Mouse (Mus musculus) embryonic facial prominence, embryonic 11.5 days (tissue): ENCODE measurements around the gene Atoh8. TPM values are rescaled to one million over a fixed set of nuclear protein-coding genes. Genes with fewer than 3 reads are reported as not detected.

Source experiments
- ATAC-seq: fragments of 200-750 bp; cut with Nextera tagmentation; replicated peaks from 2 replicates; pipeline ENCODE4 v1.8.0; 2017; ENCODE audit warnings: low read depth; ENCODE audit not compliant: insufficient number of reproducible peaks, low FRiP score, low TSS enrichment
- DNase-seq: peaks from one replicate; pipeline ENCODE4 v3.0.0-alpha.2; 2015; ENCODE audit warnings: low spot score
- H3K27ac ChIP-seq: fragments of 300-500 bp; sonication (generic); replicated peaks from 2 replicates; pipeline ENCODE4 v1.5.1; 2014; ENCODE audit warnings: mild to moderate bottlenecking, low read depth, low read length, control low read depth
- H3K27me3 ChIP-seq: fragments of 300-500 bp; sonication (generic); 2 replicates; pipeline ENCODE4 v1.6.1; 2014; ENCODE audit warnings: mild to moderate bottlenecking, low read length, moderate library complexity, mixed read lengths; ENCODE audit not compliant: control insufficient read depth, insufficient read depth
- H3K36me3 ChIP-seq: fragments of 300-500 bp; sonication (generic); replicated peaks from 2 replicates; pipeline ENCODE4 v1.6.1; 2014; ENCODE audit warnings: low read depth, mild to moderate bottlenecking, low read length, moderate library complexity, mixed read lengths; ENCODE audit not compliant: control insufficient read depth, insufficient read depth
- H3K4me1 ChIP-seq: fragments of 300-500 bp; sonication (generic); 2 replicates; pipeline ENCODE4 v1.6.1; 2014; ENCODE audit warnings: low read length, mixed read lengths; ENCODE audit not compliant: control insufficient read depth, insufficient read depth
- H3K4me2 ChIP-seq: fragments of 300-500 bp; sonication (generic); 2 replicates; pipeline ENCODE4 v1.6.1; 2014; ENCODE audit warnings: low read depth, mild to moderate bottlenecking, control low read depth, low read length, moderate library complexity
- H3K4me3 ChIP-seq: fragments of 300-500 bp; sonication (generic); 2 replicates; pipeline ENCODE4 v1.5.1; 2014; ENCODE audit warnings: low read depth, low read length, control low read depth
- H3K9ac ChIP-seq: fragments of 300-500 bp; sonication (generic); replicated peaks from 2 replicates; pipeline ENCODE4 v1.6.1; 2014; ENCODE audit warnings: mild to moderate bottlenecking, control low read depth, low read length
- H3K9me3 ChIP-seq: fragments of 300-500 bp; sonication (generic); replicated peaks from 2 replicates; pipeline ENCODE4 v1.6.1; 2016; ENCODE audit warnings: mild to moderate bottlenecking, low read length, inconsistent platforms, mixed read lengths; ENCODE audit not compliant: control insufficient read depth
- WGBS: fragments of 180-500 bp; shearing (Covaris S2); extraction: QIAGEN DNeasy Blood & Tissue Kit; methylation state at CpG from one replicate; pipeline ENCODE4 v1.1.7; 2014; 5-methylcytosine and 5-hydroxymethylcytosine counted together
- polyA plus RNA-seq: library from polyadenylated mRNA; unstranded; fragments of >200 nt; fragmentation: Nextera tagmentation; extraction: Ambion mirVana; gene quantifications from 2 replicates; pipeline ENCODE4 v1.2.1, GENCODE M21; 2014

The Atoh8 gene
- polyA plus RNA-seq, 1 experiment from 2014 or later: 11.3 TPM

DNA sequence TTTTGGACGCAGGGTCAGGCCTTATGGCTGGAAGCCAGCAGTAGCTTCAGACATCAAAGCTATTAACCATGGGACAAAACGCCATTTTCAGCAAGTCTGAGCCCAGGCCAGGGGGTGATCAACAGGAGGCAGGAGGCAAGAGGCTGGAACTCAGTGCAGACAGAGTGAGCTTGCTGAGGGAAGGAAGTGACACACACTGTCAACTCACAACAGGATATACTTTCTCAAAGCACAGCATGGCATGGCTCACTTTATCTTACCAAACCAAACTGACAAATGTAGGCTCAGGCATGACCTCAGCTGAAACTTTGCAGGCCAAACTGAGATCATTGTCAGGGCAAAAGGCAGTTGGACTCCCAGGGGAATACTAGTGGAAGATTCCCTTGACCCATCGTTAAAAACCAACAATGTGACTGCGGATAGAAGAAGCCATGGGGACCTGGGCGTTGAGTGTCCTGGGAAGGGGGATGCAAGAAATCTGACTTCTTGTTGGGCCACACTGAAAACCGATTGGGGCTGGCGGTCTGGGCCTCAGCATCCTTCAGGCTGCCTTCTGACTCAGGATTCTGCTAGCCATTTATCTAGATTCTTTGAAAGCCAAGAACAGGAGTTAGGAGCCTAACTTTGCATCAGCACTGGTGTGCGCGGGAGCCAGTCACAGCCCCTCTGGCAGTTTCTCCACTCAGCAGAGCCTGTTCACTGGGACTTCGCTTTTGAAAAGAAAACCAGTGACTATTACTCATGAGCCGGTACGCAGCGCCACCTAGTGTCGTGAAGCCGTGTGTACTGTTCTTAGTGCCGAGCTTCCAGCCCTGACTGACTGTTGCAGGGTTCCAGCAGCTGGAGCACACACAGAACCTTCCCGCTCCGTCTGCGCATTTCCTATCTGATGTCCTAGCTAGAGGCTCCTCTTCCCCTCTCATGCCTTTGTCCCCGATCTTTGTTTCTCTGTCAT is 70.8 kb downstream of the Atoh8 start:
- WGBS: 22% methylated on average over 20 of the region's 20 CpGs
- no peak overlapping the region for H3K4me2 ChIP-seq
- no peak overlapping the region for H3K4me3 ChIP-seq
- H3K9ac ChIP-seq: no peak overlapping the region
- H3K36me3 ChIP-seq: no peaks in the 10 kb centered on the region
- no peaks in the 10 kb centered on the region for H3K4me1 ChIP-seq
- no peak overlapping the region for H3K27ac ChIP-seq
- no peaks in the 10 kb centered on the region for H3K9me3 ChIP-seq
- ATAC-seq: peak; percentile 81
- H3K27me3 ChIP-seq: no peaks in the 10 kb centered on the region
- peak; percentile 95 for DNase-seq

DNA sequence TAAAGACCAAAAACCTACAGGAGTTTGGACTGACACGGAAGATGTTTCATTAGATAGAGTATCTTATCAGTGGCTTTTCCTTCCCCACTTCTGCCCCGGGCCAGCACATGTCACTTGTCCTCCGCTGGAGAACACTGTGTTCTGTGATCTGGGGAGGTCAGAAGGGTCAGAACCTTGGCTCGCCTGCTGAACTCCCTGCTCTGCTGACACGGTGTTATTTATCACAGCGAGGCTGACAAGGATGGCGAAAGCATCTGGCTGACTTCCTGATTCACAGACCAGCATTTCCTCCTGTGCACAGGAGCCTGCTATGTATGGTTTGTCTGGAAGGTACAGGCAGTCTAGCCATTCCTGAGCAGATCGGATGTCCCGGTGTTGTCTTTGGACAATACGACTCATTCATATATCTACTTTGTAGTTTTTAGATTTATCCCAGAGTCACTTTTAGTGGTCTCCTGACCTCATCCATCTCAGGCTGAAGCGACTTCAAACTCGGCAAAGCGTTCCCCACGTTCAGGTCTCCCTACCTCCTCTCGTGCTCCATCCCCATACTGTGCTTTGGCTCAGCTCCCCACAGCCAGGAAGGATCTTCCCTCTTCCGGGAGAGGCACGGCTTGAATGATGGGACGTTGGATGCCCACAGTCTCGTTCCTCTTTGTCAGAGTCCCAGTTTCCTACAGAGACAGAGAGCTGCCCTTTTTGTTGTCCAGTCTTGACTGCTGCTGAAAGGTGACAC is 73.1 kb downstream of the Atoh8 start:
- Histone ChIP-seq H3K9me3 (no peaks in the 10 kb centered on the region), H3K9ac (no peak overlapping the region), H3K27ac (no peak overlapping the region), H3K36me3 (no peaks in the 10 kb centered on the region), H3K4me3 (no peak overlapping the region), H3K4me1 (no peaks in the 10 kb centered on the region), H3K4me2 (no peak overlapping the region), H3K27me3 (no peaks in the 10 kb centered on the region)
- peak; percentile 16 for DNase-seq
- WGBS: 26% methylated on average over 19 of the region's 19 CpGs
- no peak for ATAC-seq

DNA sequence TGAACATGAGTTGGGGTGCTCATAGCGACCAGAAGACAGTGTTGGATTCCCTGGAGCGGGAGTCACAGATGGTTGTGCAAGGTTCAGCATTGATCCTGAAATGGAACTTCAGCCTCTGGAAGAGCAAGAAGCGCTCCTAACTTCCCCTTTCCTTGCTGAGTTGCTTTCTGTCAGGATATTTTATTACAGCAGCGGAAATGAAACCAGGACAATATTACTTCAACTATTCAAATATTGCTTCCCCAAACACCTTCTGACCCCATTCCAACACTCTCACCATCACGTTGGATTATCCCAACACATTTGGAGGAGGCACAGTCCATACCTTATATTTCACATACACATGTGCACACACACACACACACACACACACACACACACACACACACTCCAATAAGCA is 73.6 kb downstream of the Atoh8 start:
- no peaks in the 10 kb centered on the region for H3K9me3 ChIP-seq
- no peak overlapping the region for H3K4me3 ChIP-seq
- DNase-seq (no peak), ATAC-seq (no peak)
- H3K4me2 ChIP-seq: no peak overlapping the region
- 75% methylated on average over 5 of the region's 5 CpGs for WGBS
- H3K27ac ChIP-seq: no peak overlapping the region
- no peak overlapping the region for H3K9ac ChIP-seq
- no peaks in the 10 kb centered on the region for H3K36me3 ChIP-seq
- no peaks in the 10 kb centered on the region for H3K4me1 ChIP-seq
- no peaks in the 10 kb centered on the region for H3K27me3 ChIP-seq

DNA sequence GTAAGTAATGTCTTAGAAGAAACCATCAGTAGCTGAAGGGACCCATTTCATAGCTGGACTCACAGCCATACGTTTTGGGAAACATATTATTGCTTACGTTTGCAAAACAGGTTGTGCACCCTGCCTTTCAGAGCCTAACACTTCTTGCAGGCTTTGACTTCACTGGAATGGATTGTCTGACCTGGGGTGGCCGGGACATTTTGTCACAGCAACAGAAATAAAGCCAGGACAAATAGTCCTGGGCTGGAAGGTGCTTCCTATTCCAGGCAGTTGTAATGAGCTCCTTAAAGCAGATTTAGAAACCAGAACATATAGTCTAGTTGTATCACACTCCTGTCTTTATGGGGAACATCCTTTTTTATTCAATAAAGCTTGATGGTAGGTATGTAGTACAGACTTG is 74.4 kb downstream of the Atoh8 start:
- H3K4me2 ChIP-seq: no peak overlapping the region
- H3K9ac ChIP-seq: no peak overlapping the region
- no peaks in the 10 kb centered on the region for H3K4me1 ChIP-seq
- no peak for DNase-seq
- no peak overlapping the region for H3K27ac ChIP-seq
- no peak overlapping the region for H3K4me3 ChIP-seq
- ATAC-seq: no peak
- 81% methylated on average over 3 of the region's 3 CpGs for WGBS
- no peaks in the 10 kb centered on the region for H3K9me3 ChIP-seq
- H3K36me3 ChIP-seq: no peaks in the 10 kb centered on the region
- H3K27me3 ChIP-seq: no peaks in the 10 kb centered on the region

GRCm38 (mm10) chr6:72159861-72160395 is 75.4 kb downstream of the Atoh8 start:
- Histone ChIP-seq H3K27ac (no peak overlapping the region), H3K36me3 (no peaks in the 10 kb centered on the region), H3K4me1 (no peaks in the 10 kb centered on the region), H3K9ac (no peak overlapping the region), H3K4me3 (no peak overlapping the region), H3K4me2 (no peak overlapping the region), H3K9me3 (no peaks in the 10 kb centered on the region), H3K27me3 (no peaks in the 10 kb centered on the region)
- DNase-seq: no peak
- no peak for ATAC-seq
- WGBS: 77% methylated on average over 10 of the region's 10 CpGs

DNA sequence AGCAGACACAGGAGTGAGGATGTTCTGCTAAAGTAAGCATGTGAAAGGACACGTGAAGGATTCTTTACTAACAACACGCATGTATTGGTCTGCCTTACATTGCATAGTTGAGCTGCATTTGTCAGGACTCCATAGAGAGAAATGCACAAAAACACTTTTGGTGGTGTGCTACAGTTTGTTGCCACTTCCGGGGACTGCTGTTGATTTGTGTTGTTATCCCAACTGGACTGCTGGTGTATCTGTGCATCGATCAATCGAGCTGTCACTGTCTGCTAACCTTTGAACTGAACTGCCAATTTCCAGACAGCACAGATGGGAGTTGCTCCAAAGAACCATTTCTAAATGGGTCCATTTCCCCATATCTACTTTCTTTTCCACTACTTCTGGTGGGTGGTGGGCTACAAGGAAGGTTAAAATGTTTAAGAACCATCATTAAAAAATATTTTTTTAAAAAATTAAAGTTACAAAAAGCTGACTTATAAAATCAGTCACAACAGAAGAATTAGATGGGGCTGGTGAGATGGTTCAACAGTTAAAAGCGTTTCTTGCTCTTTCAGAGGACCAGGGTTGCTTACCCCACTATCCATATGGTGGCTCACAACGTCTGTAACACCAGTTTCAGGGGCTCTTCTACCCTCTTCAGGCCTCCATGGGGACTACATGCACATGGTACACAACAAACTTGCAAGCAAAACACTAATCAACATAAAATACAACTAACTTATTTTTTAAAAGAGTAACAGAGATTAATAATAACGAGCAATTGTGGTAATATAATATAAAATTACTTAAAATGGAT is 76.2 kb downstream of the Atoh8 start:
- WGBS: 82% methylated on average over 8 of the region's 8 CpGs
- H3K4me1 ChIP-seq: no peaks in the 10 kb centered on the region

More for the DNA sequence above, 76.2 kb downstream of the Atoh8 start:
- DNase-seq: no peak
- Histone ChIP-seq H3K27ac (no peak overlapping the region), H3K36me3 (no peaks in the 10 kb centered on the region), H3K9me3 (no peaks in the 10 kb centered on the region), H3K9ac (no peak overlapping the region), H3K27me3 (no peaks in the 10 kb centered on the region), H3K4me3 (no peak overlapping the region), H3K4me2 (no peak overlapping the region)
- no peak for ATAC-seq
